Mouse (Mus musculus) layer of hippocampus, postnatal 36 days (tissue): ENCODE data around the gene Fer. TPM values are rescaled to one million over a fixed set of nuclear protein-coding genes. Genes with fewer than 3 reads are reported as not detected.
"Not testable (repeated sequence)": the region's sequence is repeated elsewhere in the genome, so short reads cannot be mapped to it uniquely, and the experiment has no call there.

Experiments
- DNase-seq, 2 experiments: peaks; one replicate each; pipeline ENCODE4 v3.0.0; 2022
- total RNA-seq, 2 experiments: library from RNA; stranded (reverse); gene quantifications; 2 replicates each; pipeline ENCODE4 v1.2.3; 2021

Fer gene
- 10 to 100 TPM; 32.4 to 34.9 TPM for total RNA-seq

DNA sequence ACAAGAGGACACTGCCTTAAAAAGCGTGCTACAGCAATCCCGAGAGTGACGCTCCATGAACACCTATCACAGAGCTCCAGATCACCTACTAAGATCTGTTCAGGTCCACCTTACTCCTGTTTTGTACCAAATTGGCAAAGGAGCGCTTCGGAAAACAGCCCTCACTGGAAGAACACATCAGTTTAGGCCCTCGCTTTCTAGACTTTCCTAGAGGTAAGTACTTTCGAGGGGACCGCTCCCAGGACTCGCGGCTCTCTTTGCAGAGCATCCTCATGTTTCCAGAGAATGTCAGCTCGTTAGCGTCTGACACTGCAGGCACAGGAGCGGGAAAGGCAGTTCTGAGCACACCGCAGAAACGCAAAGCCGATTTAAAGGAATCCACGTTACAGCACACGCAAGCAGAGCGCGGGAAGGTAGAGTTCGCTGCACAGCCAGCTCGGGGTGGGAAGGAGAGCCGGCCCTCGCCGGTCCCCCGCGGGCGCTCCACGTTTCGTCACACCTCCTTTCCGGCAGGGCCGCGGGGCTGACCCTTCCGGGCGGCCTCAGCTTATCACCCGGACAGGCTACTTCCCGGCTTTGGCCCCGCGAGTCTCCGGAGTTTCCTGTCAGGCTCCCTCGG, at the start of gene Fer:
TSS of gene Fer (plus strand) at position 51 of the 619 bp plus-strand sequence.
- DNase-seq: no peak

DNA sequence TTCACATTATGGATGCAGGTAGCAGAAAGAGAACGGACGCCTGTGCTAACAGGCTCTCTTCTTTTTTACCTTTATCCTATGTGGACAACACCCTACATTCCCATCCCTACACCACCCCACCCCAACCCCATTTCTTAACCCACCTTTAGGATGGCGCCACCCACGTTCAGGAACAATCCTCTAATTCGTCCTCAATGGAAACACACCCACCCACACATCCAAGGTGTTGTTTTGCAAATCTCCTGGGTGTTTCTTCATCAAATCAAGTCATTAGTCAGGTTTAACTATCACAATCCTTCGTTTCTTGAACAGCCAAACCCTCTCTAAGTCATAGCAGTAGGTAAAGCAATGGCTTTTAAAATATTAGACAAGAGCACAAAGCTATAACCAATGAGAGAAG, 49.3 kb upstream of the Fer start:
- no peak for DNase-seq

DNA sequence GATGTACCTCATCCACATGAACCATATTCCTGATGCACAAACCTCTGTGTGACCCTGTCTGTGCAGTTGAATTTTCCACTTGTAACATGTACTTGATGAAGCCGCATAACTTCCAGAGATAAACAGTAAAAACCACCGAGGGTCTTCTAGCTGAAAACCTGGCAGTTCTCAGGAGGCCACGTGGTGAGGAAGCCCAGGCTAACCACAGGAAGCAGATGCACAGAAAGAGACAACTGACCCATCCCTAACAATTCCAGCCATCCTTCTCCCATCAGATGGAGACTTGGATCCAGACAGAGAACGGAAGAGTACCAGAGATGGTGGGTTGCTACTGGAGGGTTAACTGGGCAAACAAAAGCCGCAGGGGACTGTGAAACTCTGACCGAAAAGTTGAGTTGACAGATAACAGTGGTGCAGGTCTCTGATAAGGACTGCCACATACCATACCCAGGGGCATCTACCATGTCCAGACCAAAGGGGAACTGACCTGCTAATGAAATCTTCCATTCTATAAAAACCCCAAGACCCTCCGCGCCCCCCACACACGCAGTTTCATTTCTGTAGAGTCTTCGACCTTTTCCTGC, 44.3 kb upstream of the Fer start:
- DNase-seq: no peak

DNA sequence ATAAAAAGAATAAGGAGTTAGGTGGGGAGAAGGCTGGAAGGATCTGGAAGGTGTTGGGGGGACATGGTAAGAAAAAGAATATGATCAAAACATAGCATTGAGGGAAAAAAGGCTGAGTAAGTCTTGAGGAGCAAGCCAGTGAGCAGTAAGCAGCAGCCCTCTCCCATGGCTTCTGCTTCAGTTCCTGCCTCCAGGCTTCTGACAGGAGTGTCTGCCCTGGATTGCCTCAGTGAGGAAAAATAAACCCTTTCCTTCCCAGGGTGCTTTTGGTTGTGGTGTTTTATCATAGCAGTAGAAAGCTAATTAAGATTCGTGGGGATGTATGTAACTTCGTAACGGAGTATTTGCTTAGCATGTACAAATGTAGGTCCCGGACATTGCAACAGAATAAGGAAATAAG, 38.7 kb upstream of the Fer start:
- no peak for DNase-seq

DNA sequence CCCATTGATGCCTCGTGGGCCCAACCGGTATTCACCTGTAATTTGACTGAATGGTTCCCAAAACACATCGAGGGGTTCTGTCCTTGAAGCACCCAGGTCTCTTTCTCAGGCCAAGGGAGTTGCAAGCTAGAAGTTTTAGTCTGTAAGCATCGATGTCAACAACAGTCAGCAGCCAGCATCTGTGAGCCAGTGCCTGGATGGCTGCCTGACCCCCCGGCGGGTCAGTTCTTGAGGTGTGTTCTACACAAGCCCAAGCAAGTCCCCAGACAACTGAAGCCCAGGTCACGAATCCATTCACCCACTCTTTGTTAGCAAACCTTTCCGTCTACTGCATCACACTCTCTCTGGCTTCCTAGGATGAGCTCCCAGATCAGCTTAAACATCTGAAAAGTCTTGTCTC, 36.7 kb upstream of the Fer start:
- DNase-seq: no peak

DNA sequence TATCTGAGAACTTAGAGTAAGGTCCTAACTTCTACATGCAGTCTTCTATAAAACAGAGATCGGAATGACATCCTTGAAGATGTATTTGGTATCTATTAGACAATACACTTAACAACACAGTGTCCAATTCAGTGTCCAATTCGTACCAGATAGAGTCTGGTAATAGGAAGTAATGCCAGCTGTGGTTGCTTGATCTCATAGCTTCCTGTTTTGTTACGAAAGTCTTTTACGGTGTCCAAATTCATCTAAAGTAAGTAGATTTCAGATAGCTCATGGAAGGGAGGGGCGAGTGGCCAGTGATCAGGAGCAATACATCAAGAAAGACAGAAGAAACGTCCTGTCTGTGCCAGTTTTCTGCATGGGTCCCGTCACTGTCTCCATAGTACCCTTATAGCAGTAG, 36.1 kb upstream of the Fer start:
- no peak for DNase-seq

DNA sequence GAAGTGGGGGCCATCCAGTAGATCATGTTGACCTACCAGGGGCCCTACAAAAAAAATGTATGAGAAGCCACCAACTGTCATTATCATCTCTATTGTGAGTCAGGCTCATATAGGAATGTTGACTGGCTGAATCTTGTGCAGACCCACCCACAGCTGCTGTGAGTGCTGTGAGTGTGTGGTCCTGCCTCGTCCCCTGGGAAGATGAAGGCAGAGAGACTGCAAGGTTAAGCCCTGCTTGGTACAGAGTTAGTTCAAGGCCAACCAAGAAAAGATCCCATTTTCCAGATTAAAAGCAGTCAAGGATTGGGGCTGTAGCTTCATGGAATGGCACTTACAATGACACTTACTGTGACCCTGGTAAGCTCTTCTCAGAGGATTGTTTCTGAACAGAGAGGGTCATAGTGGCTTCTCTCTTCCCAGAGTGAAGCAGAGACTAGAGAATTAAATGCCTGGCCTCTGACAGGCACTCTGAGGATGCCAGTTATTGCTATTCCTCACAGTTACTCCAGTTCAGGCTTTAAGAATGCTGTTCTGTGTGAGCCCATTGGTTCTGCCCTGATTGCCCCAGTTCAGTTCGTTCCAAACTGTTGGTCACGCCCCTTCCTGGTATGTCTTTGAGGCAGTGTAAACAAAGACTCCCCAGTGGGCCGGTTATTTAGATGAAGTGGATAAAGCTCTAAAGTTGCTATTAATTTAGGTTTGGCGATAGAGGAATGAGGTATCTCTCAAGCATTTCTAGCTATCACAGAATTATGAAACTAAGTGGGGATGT, 34.1 kb upstream of the Fer start:
- DNase-seq: no peak

DNA sequence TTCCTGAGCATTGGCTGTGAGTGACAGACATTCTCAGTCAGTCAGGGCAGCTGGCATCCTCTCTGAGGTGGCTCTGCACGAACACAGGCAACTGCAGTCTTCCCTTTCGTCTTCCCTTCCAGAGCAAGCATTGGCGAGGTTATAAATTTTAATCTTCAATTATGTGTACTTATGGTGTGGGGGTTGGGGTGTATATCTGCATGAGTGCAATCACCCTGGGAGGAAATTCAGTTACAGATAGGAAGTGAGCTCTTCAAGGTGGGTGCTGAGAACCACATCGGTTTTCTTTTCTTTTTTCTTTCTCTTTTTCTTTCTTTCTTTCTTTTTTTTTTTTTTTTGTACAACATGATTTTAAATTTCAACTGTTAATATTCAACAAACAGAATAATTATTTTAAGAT, 31.3 kb upstream of the Fer start:
- DNase-seq: no peak

DNA sequence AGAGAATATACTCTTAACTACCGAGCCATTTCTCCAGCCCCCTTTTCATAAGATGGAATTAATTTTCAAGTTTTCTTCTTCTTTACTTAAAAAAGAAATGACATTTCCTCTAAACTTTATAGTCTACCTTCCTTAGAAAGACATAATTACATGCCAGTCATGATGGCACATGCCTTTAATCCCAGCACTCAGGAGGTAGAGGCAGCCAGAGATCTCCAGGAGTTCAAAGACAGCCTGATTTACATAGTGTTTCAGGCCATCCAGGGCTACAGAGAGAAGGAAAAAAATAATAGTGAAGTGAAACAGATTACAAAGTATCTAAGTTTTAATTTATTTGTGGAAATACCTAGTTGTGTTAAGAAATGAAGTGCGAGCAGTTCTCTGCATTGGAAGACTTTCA, 26.6 kb upstream of the Fer start:
- no peak for DNase-seq

DNA sequence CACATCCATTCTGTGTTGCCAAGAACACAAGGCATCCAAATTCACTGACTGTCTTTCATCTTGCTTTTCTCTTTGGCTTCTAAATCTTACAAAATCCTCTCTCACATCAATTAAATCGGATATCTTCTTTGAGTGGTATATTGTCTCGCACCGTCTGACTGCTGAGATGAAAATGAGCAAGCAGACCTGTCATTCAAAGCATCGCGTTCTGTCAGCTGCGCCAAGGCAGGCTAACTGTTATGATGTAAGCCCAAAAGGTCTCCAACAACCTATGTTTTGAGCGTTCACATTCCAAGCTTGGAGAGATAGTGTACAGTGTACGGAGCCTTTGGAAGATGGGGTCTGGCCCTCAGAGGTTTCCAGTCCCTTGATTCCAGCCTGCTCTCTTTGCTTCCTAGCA, 26.2 kb upstream of the Fer start:
- DNase-seq: no peak

DNA sequence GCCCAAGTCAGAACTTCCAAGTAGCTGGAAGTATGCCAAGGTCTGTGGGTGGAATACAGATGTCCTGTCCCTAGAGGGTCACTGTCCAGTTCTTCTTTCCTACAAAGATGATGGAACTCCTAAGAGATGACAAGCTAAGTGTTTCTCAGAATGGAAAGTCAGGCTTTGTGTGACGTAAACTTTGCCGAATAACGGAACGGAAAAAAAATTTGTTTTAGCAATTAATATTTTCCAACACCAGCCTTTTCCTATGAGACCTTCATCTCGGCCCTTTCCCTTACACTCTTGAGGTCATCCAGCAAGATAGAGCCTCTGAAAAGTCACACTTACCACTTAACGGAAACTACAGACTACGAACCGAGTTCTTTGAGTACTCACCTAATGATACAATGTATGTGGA, 24.7 kb upstream of the Fer start:
- DNase-seq: no peak

DNA sequence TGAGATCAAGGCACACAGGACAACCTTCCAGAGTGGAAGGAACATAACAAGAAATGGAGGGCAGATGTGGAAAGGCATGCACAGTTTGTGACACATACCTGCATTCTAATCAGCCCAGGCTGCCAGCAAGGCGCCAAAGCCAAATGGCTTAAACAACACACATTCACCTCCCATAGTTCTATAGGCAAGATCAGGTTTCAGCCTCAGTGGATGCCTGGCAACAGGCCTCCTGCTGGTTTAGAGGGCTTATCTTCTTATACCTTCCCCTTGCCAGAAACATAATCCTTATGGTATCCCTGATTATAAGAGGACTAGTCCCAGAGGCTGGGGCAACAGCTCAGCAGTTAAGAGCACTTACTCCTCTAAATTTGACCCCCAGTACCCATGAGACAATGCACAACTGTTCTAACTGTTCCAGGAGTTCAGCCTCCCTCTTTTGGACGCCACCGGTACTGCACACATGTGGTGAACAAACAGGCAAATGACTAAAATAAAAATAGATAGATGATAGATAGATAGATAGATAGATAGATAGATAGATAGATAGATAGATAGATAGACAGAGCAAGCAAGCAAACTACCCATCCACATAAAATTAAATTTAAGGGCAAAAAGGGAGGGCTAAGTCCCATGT, 23.1 kb upstream of the Fer start:
- no peak for DNase-seq

DNA sequence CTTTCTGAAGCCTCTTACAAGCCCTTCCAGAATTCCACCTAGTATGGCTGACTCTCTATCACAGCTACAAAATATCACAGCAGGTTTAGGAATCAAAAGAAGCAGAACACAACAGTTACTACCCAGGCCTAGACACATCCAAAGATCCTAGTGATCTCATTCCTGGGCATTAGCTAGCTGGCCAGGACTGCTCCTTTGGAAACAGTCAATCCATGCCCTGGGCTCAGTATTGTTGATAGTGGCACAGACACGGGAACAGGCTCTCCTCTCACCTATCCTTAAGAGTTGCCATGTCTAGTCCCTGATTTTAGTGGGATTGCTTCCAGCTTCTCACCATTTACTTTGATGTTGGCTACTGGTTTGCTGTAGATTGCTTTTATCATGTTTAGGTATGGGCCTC, 20.6 kb upstream of the Fer start:
- no peak for DNase-seq

DNA sequence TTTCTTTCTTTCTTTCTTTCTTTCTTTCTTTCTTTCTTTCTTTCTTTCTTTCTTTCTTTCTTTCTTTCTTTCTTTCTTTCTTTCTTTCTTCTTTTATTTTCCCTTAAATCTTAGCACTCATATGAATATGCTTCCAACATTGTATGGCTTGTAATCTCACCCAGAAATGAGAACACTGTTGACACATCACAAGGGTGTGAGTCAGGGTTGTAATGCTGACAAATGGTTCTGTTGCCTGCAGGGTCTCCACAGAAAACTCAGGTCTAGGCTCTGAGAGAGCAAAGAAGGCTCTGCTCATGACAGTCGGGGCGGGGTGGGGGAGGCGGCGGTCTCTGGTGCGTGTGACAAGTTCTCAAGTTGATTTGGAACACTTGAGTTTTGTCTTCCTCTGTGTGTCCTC, 17.9 kb upstream of the Fer start:
- no peak for DNase-seq

DNA sequence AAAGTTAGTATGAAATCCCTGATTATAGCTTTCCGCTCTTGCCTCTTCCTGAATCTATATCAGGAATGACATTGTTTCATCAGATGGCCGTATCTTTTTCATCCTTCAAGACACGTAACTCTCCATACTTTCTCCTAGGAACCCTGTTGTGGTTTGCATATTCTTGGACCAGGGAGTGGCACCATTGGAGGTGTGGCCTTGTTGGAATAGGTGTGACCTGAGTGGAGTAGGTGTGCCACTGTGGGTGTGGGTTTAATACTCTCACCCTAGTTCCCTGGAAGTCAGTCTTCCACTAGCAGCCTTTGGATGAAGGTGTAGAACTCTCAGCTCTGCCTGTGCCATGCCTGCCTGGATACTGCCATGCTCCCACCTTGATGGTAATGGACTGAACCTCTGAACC, 17.1 kb upstream of the Fer start:
- DNase-seq: not testable (repeated sequence)

DNA sequence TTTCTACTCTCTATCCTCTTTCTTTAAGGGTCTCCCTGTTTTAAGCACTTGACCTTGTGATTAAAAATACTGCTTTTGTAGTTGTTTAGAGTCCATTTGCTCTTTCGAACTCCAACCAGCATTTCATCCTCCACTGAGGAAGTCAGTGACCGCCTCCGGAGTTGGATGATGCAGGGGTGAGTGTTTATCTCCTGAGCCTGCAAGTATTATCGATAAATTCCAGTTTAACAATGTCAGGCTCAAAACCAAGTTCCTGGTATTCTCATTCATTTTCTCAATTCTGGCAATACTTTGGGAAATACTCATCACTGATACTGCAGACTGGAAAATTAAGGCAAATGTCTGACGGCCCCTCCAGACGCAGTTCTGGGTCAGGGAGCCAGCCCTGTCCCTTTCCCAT, 13.7 kb upstream of the Fer start:
- no peak for DNase-seq

DNA sequence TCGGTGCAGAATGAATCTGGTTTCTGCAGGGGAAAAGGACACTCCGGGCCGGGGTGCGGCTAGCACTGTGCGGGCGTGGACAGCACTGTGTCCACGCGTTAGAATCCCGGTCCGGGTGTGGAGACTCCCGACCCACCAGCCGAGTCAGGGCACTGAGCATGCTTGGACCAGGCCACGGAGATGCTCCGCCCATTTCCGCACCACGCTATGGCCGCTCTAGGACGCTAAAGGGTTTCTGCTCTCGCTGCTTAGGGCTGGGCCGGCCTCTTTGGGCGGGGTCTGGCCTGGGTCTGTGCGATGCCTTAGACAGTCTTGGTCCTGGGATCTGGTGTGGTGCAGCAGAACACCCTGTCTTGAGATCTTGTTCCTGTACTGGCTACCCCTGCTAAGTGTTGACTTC, 13.3 kb upstream of the Fer start:
- DNase-seq: peak; percentile 79 to 83

DNA sequence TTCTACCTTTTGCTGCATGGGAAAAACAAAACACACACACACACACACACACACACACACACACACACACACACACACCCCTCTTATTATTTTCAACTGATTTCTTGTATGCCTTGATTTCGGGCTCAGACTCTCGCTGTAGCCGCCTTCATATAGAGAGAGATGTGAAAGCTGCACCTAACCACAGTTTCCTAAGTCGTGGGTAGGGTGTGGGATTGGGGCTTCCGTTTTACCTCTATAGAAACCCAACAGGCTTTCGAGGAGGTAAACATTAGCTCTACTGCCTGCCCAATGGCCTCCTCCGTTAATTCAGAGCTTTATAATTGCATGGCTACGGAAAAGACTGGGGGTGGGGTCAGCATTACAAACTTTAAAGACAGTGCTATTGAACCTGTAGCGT, 12.8 kb upstream of the Fer start:
- DNase-seq: no peak

DNA sequence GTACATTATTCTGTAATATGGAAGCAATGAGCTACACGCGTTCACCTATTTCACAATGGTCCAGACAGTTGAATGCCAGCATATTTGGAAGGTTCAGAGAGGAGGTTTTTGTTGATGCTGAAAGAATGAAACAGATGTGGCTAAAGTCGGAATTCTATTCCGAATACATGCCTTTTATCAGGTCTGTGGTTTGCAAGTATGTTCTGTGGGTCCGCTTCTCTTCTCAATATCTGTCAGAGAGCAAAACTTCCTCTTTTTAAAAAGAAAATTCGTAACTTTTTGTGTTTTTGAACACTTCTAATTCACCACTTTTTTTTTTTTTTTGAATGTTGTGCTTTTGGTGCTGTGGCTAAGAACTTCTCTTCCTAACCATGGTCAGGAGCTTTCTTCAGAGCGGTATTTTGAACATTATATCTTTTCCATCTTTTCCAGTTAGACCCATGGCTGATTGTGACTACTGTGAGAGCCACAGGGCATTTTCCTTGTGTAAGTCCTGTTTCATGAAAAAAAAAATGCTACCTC, 5.8 kb upstream of the Fer start:
- no peak for DNase-seq

DNA sequence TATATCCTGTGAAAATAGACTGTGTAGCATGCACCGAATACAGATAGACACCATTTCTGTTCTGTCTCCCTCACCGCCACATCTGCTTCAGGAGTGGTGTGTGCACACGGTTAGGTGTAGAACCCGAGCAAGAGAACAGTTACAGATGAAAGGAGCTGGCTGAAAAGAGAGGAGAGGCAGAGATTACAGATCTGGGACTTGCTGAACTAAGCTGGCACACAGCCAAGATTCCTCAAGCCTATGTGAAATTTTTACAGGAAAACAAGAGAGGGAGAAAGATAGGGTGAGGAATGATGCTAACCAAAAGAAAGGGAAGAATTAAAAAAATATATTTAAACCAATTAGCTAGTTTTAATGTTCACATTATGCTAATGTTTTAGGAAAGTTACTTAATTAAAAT, 1.9 kb upstream of the Fer start:
- no peak for DNase-seq

DNA sequence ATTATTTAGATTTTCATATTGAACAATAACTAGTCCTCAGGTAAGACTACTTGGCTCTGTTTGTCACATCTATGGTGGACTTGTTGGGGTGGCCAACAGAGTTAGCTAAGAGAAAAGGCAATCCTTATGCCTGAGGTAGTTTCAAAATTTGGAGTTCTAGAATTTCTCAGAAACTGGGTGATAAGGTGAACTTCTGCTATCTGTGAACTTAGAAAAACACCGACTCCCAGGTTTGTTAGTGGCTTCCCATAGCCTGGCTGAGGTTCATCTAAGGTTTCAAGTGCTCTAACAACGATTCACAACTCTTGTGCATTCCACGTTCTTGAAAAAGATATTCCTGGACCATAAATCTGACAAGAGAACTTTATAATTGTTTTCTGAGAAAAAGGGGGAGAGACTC, 463 bp upstream of the Fer start:
- DNase-seq: no peak

DNA sequence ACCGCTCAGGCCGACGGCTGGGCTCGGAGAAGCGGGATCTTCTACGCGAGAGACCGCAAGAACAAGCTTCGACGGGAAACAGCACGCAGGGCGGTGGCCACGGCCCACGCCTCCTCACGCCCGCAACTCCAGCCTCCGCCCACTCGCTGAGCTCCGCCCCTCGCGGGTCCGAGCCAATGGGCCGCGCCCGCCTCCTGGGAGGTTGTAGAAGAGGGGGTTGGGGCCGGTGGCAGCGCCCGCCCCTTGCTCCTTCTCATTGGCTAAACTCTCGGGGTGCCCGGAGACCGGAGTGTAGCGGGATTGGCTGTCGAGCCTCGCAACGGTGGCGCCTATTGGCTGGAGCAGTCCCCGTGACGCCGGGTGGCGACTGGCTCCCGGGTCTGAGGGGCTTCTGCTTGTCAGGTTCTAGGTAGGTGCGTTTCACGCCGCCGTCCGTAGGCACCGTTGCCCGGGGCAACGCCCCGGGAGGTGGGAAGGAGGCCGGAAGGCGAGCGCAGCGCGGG, 836 bp downstream of the Fer start, which contains the start of gene A930002H24Rik:
TSS of gene A930002H24Rik (minus strand) at position 145 of the 503 bp plus-strand sequence.
- peak; percentile 99 for DNase-seq

DNA sequence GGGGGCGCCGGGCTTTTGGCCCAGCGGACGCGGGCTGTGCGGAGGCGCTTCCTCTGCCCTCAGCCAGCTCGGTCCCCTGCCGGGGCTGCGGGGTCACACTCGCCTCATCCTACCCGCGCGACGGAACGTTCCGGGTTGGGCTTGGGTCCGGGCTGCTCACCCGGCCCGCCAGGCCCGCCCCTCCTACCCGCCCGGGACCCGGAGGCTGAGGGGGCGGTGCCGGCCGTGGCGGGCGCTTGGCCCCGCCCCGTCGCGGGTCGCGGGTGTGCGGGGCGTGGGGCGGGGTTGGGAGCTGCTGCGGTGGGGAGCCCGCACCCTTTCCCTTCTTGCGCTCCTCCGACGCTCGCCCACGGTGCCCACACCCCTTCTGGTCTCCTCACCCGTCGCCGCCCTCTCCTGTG, 1.3 kb downstream of the Fer start:
- no peak for DNase-seq
